In the genomic region with DNA sequence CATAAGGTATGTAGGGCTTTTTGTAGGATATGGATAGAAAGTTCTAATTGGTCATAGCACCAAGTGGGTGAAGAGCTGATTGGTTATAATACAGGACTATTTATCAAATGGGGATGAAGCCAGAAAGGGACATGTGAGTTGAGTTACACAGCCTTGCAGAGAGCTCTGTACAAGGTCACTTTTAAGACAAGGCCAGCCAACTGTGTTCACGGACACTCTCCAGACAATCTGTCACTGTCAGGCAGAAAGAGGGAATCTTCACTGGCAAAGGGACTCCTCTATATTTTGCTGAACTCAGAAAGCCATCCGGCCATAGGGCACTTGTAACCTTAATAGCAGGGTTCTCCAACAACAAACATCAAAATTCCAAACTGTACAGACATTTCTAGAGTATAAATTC, we compare ENCODE assay signal across 12 mouse cellular contexts.
"Had no signal": no experiment of that assay in that cellular context is flagged by ENCODE, and none has a peak within 500 bp of the region (broad histone marks: within the 10 kb centered on the region; RNA-seq: fewer than 3 reads in every experiment).

No protein-coding gene starts in this region.

- H3K4me2 ChIP-seq: limb, embryonic 13.5 days; midbrain, embryonic 12.5 days; neural tube, embryonic 13.5 days had no signal

- ATAC-seq: midbrain, embryonic 16.5 days had no signal

- H3K27me3 ChIP-seq: limb, embryonic 13.5 days; midbrain, embryonic 12.5 days; neural tube, embryonic 13.5 days had no signal

- H3K9ac ChIP-seq: limb, embryonic 13.5 days; liver, embryonic 14.5 days; midbrain, embryonic 12.5 days; neural tube, embryonic 13.5 days had no signal

- DNase-seq: kidney, postnatal 36 days; layer of hippocampus, adult 9-11 months; left cerebral cortex, postnatal 4 days; lung, adult 18-20 months; thymus, postnatal 4 days had no signal

- H3K27ac ChIP-seq: kidney, postnatal 0 days; limb, embryonic 13.5 days; liver, embryonic 14.5 days; midbrain, embryonic 12.5 days; neural tube, embryonic 13.5 days; stomach, postnatal 0 days had no signal

- H3K9me3 ChIP-seq: limb, embryonic 13.5 days; midbrain, embryonic 12.5 days; neural tube, embryonic 13.5 days had no signal

- H3K4me3 ChIP-seq: limb, embryonic 13.5 days; midbrain, embryonic 12.5 days; neural tube, embryonic 13.5 days had no signal

- H3K36me3 ChIP-seq: limb, embryonic 13.5 days; midbrain, embryonic 12.5 days; neural tube, embryonic 13.5 days had no signal

- H3K4me1 ChIP-seq: limb, embryonic 13.5 days; midbrain, embryonic 12.5 days; neural tube, embryonic 13.5 days had no signal
